Mouse (Mus musculus) heart, adult 8-10 months (tissue): ENCODE measurements around the gene Lrba. TPM values are rescaled to one million over a fixed set of nuclear protein-coding genes. Genes with fewer than 3 reads are reported as not detected.

Experiments
- DNase-seq: peaks from one replicate; pipeline ENCODE4 v3.0.0; 2022; ENCODE audit warnings: low spot score
- total RNA-seq, 4 experiments: library from RNA; stranded (reverse); gene quantifications; 2 replicates each; pipeline ENCODE4 v1.2.4; 2022

Lrba gene
- total RNA-seq, 4 experiments from 2014 or later, result 24.2 to 31.0 (median 28.2) TPM

DNA sequence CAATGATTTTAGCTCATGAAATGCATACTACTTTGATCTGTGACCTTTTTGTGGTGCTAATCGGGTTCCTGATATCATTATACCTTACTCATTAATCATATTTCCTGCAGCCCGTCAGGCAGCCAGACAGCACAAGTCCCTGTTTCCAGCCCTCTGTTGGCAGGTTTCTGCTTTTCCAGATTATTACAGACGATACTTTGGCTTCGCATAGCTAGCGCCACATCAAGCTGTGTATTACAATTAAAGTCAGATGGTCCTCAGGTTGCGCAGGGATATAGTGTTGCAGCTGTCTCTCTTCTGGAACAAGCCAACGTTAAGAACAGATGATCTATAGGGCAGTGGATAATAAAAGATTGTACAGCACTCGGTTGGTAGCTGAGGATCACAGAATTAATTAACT, 443.7 kb downstream of the Lrba start:
- no peak for DNase-seq

GRCm38 (mm10) chr3:86677573-86678155, 453.2 kb downstream of the Lrba start:
- no peak for DNase-seq

DNA sequence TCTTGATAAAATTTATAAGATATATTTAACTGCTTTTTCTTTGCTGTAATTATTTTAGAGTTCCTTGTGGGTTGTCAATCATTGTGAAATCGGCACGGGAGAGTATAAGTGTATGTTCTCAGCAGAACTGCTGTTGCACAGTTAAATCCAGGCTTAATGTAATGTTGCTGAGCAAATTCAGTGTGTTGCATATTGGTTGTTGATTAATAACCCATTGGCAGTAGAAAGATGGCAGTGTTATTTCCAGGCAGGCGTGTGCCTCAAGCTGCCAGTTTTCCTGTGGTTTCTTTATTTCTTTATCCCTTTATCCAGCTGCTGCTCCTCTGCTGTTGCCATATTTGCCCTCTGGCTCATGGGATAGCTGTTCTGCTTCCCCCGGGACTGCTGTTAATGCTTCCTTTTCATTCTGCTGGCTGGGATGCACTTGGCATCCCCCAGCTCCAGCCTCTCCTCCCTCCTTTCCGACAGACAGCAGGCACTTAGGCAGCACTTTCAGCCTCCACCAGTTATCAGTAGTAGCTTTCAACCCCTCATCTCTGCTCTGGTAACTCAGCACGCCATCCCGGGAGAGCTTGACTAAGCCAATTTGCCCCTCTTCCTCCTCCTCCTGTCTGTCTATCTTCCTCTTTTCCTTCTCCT, 463.2 kb downstream of the Lrba start:
- DNase-seq, result no peak

GRCm38 (mm10) chr3:86688438-86688837, 464.0 kb downstream of the Lrba start:
- DNase-seq, result no peak

GRCm38 (mm10) chr3:86689305-86689704, 464.8 kb downstream of the Lrba start:
- DNase-seq, result no peak

- no peak for DNase-seq
Measured at GRCm38 (mm10) chr3:86692779-86693178, 468.3 kb downstream of the Lrba start.

- DNase-seq, result no peak
Measured at GRCm38 (mm10) chr3:86693553-86693952, 469.1 kb downstream of the Lrba start.

DNA sequence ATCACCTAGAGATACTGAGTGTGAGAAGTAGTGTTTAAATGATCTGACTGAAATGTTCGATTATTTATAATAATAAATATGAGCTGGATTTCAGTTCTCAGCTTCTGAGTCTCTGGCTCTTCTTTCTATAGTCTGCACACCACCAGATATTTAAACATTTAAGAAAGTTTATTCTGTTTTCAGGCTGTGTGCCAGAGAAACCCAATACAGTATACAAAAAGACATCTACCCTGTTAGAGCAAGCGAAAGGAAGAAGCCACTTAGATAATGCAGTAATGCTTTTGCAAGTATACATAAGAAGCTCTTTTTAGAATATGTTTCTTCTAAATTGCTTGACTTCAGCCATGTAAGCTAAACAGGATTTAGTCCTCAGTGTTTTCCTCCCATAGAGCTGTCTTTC, 474.5 kb downstream of the Lrba start:
- no peak for DNase-seq

DNA sequence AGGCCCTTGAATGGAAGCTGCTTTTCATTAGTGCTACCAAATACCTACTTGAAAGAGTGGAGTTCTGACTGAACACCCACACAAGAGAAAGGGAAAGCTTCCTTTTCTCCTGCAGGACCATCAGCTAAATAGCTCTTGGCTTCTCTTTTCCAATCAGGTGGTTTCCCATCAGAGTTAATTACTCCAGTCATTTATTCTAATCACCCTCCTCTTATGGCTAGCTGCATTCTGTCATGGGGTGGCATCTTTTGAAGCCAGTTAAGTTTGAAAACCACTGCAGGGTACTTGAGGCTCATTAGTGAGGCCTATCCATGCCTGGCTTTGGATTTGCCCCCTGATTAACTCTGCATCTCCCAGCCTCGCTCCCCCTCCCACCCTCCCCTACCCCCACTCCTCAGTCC, 476.7 kb downstream of the Lrba start:
- DNase-seq, result no peak

DNA sequence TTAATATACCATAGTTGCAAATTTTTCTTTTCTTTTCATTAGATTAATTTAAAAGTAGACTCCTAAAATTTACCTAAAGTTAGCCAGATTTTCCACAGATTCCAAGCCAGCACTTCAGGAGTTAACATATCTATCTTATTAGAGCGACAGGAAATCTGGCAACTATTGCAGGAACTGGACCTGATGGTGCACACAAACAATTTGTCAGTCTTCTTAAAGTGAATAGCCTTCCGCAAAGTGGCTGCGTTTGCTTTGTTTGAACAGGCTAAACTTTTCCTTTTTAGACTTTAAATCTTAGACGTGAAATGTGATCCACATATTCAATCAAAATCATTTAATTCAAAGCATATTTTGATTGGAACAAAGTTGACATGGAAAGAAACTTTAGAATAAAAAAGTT, 485.0 kb downstream of the Lrba start:
- no peak for DNase-seq

GRCm38 (mm10) chr3:86711530-86711929, 487.1 kb downstream of the Lrba start:
- DNase-seq, result no peak

GRCm38 (mm10) chr3:86712758-86713157, 488.3 kb downstream of the Lrba start:
- no peak for DNase-seq

DNA sequence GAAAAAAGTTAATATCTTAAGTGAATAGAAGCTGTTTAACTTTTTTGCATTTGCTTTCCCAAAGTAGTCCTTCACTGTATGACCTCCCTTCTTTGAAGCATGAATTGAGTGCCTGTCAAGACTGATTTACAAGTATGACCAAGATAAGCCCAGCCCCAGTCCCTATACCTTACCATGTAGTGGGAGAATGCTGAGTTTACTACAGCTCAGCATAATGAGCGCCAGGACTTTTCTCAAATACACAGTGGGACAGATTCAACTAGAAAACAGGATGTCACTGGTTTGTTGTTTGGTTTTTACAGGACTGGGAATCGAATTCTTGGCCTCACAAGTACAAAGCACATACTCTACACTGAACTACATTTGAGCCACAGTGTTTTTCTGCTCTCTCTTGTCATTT, 490.0 kb downstream of the Lrba start:
- no peak for DNase-seq

DNA sequence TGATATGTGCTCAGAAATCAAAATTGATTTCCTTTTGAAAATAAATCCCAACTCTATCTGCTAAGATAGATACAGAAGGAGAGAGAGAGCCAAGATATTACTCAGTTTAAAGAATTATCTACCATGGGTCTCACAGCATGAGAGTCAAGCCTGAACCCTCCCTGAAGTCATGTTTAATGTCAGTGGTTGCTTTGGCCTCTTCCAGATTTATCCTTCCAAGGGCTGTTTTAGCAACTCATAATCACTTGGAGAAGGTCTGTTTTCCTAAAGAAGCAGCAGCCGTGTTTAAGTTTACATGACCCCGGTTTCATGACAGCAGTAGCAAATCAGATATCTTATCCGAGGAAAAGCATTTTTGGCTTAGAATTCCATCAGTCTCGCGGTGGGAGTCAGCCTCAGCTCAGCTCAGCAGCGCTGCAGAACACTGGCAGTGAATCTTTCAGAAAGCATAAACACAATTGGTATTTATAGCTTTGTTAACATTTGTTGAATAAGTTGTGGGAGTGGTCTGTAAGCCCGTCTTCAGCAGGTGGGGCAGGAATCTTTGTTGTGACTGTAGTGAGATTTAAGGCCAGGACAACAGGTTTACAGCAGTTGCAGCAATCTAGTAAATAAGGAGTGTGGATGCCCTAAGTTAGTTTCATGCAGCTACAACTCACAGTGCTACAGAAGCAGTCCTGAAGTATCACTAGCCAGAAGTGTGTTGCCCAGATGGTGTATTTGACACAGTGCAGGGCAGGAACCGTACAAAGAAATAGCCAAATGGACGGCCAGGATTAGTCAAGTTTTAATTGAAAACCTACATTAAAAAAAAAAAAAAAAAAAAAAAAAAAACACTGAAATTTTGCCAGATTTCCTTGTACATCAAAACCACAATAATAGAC, 499.2 kb downstream of the Lrba start:
- DNase-seq, result no peak

DNA sequence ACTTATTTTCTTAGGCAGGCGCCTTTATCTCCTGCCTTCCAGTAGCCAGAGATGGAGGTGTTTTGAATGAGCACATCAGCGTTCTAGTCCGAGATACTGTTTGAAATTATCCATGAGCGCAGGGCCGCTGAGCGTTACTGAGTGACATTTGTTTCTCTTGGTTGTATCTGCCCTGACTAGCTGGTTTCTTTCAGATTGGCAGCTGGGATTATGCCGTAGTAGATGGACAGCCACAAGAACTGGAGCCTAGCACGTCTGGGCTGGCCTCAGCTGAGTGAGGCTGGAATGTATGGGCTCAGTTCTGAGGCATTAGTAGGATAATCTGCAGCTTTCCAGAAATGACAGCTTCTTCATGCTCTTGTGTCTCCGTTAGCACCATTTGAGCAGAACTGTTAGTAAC, 500.6 kb downstream of the Lrba start:
- DNase-seq, result no peak

- no peak for DNase-seq
Measured at GRCm38 (mm10) chr3:86738831-86739230, 514.4 kb downstream of the Lrba start.

GRCm38 (mm10) chr3:86739745-86740144, 515.3 kb downstream of the Lrba start:
- DNase-seq, result no peak

DNA sequence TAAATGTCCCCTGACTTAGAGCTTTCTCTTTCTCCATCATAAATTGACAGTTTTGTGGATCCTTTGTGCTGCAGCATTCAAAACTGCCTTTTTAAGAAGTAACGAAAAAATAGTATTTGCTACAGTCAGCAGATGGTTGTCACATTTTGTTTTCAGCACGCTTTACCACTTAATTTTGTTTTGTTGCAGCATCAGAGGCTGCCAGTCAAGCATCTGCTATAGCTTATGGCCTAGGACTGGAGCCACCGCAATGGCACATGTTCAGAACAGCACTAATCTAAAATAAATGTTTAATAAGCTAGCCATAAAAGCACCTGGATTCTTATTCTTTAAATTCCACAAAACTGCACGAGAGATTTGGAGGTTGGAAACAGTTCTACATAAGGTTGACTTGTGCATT, 520.9 kb downstream of the Lrba start:
- no peak for DNase-seq

DNA sequence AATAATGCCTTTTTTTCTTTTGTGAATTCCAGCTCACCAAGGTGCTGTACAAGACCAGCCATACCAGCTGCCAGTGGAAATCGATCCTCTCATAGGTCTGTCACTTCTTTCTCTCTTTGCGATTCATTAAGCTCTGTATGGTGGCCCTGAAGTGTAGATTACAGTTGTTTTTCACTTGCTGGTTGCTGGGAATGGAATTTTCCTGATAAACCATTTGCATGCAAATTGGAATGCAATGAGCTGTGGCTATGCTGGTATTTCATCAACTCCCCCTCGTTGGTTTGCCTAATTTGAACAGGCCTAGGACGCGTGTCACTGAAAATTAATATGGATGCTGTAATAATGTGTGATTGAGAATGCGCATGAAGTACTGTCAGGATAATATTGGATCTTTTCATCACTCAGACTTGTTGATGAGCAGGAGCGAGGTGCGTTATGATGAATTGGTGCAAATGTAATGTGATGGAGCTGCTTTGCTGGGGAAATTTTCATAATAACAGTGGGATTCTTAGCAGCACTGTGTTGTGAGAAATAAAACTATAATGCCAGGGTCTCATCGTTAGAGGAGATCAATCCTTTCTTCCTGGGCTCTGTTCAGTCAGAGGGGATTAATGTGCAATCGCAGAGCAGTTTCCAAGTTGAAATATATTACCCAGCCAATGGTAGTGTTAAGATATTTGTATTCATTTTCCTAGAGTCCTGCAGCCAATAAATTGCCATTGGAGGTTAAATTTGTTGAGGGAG, 521.5 kb downstream of the Lrba start:
- DNase-seq, result no peak

DNA sequence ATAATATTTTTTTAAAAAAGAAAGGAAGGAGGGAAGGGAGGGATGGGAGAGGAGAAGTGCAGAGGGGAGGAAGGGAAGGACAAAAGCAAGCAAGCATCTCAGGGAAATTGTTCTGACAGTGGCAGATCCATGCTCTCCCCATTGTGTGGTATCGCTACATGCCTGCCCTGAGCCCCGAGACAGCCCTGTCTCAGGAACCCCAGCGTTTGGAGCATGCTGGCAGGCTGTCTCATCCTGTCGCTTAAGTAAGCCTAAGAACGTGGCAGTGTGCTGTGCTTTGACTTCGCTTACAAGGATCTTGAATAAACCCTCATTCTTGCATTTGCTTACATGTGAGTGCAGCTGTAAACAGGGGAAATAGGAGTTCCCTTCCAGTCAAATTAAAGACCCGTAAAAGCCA, 526.2 kb downstream of the Lrba start:
- no peak for DNase-seq

- DNase-seq, result no peak
Measured at GRCm38 (mm10) chr3:86754178-86754577, 529.7 kb downstream of the Lrba start.
